Mouse (Mus musculus): ENCODE measurements around the gene Zfp605. TPM values are rescaled to one million over a fixed set of nuclear protein-coding genes. Genes with fewer than 3 reads are reported as not detected.
"Not testable (repeated sequence)": the region's sequence is repeated elsewhere in the genome, so short reads cannot be mapped to it uniquely, and the experiment has no call there.

Gene Zfp605
- 11.6 and 14.6 TPM in 2 replicates for polyA plus RNA-seq (2014; fragmentation: Nextera tagmentation; extraction: Ambion mirVana)

DNA sequence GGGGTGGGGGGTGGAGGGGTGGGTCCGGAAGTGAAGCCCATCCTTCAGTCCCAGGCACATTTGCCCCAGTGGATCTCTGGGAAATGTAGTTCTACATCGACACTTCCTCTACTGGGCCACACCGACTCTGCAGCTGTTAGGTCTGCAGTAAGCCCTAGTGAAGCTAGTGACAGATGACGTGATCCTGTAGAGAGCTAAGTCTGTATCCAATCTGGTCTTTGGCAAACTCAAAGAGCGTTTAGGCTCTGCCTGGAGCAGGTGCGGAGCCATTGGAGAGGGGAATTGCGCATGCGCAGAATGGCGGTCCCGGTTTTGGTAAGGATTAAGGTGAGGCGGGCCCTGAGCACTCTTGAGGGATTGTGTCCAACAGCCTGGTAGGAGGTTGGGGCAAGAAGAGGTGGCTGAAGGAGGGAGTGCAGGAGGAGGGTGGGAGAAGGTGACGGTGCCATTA is at the start of gene Zfp605:
Gene Zfp605, plus strand, starts transcription at position 102 of the 451 bp plus-strand sequence.
- Histone ChIP-seq H3K9me3 (ENCODE audit: control insufficient read depth, low read length) (no peaks in the 10 kb centered on the region), H3K4me2 (replicated peaks) (peak within 1 kb of the TSS; percentile 86), H3K27me3 (ENCODE audit: control insufficient read depth, insufficient read depth, low read length) (no peaks in the 10 kb centered on the region), H3K4me3 (replicated peaks; ENCODE audit: low read length) (peak within 1 kb of the TSS; percentile 70), H3K27ac (peak within 1 kb of the TSS; percentile 93), H3K36me3 (replicated peaks; ENCODE audit: control insufficient read depth, insufficient read depth) (peaks cover 33% of the 10 kb centered on the region), H3K9ac (peak within 1 kb of the TSS; percentile 76), H3K4me1 (replicated peaks; ENCODE audit: control insufficient read depth, insufficient read depth, low read length) (peaks cover 17% of the 10 kb centered on the region)
- DNase-seq (ENCODE audit: low spot score), result peak; percentile 89
- peak; percentile 74 for ATAC-seq (ENCODE audit: low FRiP score)
- 1% methylated on average over 12 of the region's 12 CpGs for WGBS

DNA sequence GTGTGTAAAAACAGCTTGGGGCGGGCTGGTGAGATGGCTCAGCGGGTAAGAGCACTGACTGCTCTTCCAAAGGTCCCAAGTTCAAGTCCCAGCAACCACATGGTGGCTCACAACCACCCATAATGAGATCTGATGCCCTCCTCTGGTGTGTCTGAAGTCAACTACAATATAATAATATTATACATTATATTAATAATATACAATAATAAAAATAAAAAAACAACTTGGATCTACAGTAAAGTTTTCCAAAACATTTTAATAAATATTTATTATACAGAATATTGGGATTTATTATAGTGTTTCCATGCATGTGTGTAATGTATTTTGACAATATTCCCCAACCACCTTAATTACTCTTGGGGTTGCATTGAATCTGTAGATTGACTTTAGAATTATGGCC is 37.5 kb upstream of the Zfp605 start, which contains the start of gene Gm17655:
Gene Gm17655, minus strand, starts transcription at position 101 of the 400 bp plus-strand sequence.
- not testable (repeated sequence) for H3K27me3 ChIP-seq (ENCODE audit: control insufficient read depth, insufficient read depth, low read length); H3K36me3 ChIP-seq (replicated peaks; ENCODE audit: control insufficient read depth, insufficient read depth); H3K9ac ChIP-seq; H3K4me2 ChIP-seq (replicated peaks); DNase-seq (ENCODE audit: low spot score); H3K4me1 ChIP-seq (replicated peaks; ENCODE audit: control insufficient read depth, insufficient read depth, low read length); H3K4me3 ChIP-seq (replicated peaks; ENCODE audit: low read length); ATAC-seq (ENCODE audit: low FRiP score); H3K27ac ChIP-seq
- peaks cover 43% of the 10 kb centered on the region for H3K9me3 ChIP-seq (ENCODE audit: control insufficient read depth, low read length)
- 84% methylated on average over 2 of the region's 2 CpGs for WGBS

- Histone ChIP-seq H3K27ac (no peak overlapping the region), H3K27me3 (ENCODE audit: control insufficient read depth, insufficient read depth, low read length) (no peaks in the 10 kb centered on the region), H3K4me2 (replicated peaks) (no peak overlapping the region), H3K4me1 (replicated peaks; ENCODE audit: control insufficient read depth, insufficient read depth, low read length) (no peaks in the 10 kb centered on the region), H3K9ac (no peak overlapping the region), H3K9me3 (ENCODE audit: control insufficient read depth, low read length) (peaks cover 59% of the 10 kb centered on the region), H3K36me3 (replicated peaks; ENCODE audit: control insufficient read depth, insufficient read depth) (no peaks in the 10 kb centered on the region), H3K4me3 (replicated peaks; ENCODE audit: low read length) (no peak overlapping the region)
- DNase-seq (ENCODE audit: low spot score), result no peak
- no peak for ATAC-seq (ENCODE audit: low FRiP score)
- 86% methylated on average over 4 of the region's 4 CpGs for WGBS
Measured at GRCm38 (mm10) chr5:110082961-110083360, 26.9 kb upstream of the Zfp605 start.

DNA sequence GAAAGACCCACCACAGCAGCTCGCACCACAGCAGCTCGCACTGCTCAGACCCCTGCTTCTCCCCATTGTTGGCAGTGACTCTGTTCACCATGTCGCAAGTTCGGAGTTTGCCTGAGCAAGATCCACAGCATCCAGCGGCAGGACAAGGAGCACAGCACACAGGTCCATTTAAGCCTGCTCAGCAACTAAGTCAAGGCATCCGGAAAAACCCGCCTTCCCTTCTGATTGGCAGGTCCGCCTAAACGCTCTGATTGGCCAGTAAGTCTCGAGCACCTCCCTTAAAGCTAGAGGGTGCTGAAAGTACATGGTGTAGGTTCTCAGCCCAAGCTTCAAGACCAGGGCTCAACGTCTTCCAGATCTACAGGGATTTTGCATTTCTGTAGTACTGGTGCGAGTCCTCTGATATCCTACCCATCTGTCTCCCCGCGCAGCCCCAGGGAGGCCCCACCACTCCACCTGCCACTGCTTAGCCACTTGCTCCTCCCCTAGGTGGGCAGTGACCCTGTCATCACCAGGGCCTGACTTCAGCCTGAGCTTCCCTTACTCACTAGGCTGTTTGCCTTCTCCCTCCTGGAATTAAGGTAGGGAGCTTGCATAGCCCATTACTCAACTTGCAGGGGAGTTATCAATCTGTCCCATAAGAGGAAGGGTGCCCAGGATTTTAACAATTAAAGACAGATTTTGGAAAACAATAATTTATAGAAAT is 23.6 kb upstream of the Zfp605 start:
- DNase-seq (ENCODE audit: low spot score), result no peak
- Histone ChIP-seq H3K4me2 (replicated peaks) (no peak overlapping the region), H3K36me3 (replicated peaks; ENCODE audit: control insufficient read depth, insufficient read depth) (no peaks in the 10 kb centered on the region), H3K27me3 (ENCODE audit: control insufficient read depth, insufficient read depth, low read length) (no peaks in the 10 kb centered on the region), H3K4me1 (replicated peaks; ENCODE audit: control insufficient read depth, insufficient read depth, low read length) (no peaks in the 10 kb centered on the region), H3K27ac (no peak overlapping the region), H3K9ac (no peak overlapping the region), H3K9me3 (ENCODE audit: control insufficient read depth, low read length) (peaks cover 30% of the 10 kb centered on the region), H3K4me3 (replicated peaks; ENCODE audit: low read length) (no peak overlapping the region)
- WGBS, result 38% methylated on average over 14 of the region's 14 CpGs
- ATAC-seq (ENCODE audit: low FRiP score), result no peak

DNA sequence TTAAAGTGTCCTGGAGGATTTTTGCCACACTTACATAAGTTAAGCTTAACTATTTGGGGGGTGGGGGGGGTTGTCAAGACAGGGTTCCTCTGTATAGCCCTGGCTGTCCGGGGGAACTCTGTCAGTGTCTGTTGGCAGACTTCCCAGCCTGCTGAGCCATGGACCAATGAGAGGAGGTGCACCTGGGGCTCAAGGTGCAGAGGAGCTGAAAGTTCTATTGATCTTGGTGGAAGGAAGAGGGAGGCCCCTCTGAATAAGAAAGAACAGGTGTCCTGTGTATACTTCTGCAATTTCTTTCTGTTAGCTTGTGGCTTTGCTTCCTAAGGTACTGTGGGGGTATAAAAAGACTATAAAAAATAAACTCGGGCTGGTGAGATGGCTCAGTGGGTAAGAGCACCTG is 18.3 kb upstream of the Zfp605 start:
- DNase-seq (ENCODE audit: low spot score), result no peak
- Histone ChIP-seq H3K9ac (no peak overlapping the region), H3K9me3 (ENCODE audit: control insufficient read depth, low read length) (no peaks in the 10 kb centered on the region), H3K27me3 (ENCODE audit: control insufficient read depth, insufficient read depth, low read length) (no peaks in the 10 kb centered on the region), H3K36me3 (replicated peaks; ENCODE audit: control insufficient read depth, insufficient read depth) (no peaks in the 10 kb centered on the region), H3K27ac (no peak overlapping the region), H3K4me2 (replicated peaks) (no peak overlapping the region), H3K4me3 (replicated peaks; ENCODE audit: low read length) (no peak overlapping the region), H3K4me1 (replicated peaks; ENCODE audit: control insufficient read depth, insufficient read depth, low read length) (no peaks in the 10 kb centered on the region)
- 87% methylated on average over 2 of the region's 2 CpGs for WGBS
- ATAC-seq (ENCODE audit: low FRiP score), result no peak

- Histone ChIP-seq H3K36me3 (replicated peaks; ENCODE audit: control insufficient read depth, insufficient read depth) (no peaks in the 10 kb centered on the region), H3K4me3 (replicated peaks; ENCODE audit: low read length) (peak within 1 kb of the TSS; percentile 43), H3K9me3 (ENCODE audit: control insufficient read depth, low read length) (no peaks in the 10 kb centered on the region), H3K4me1 (replicated peaks; ENCODE audit: control insufficient read depth, insufficient read depth, low read length) (no peaks in the 10 kb centered on the region), H3K4me2 (replicated peaks) (peak within 1 kb of the TSS; percentile 67), H3K9ac (peak within 1 kb of the TSS; percentile 60), H3K27me3 (ENCODE audit: control insufficient read depth, insufficient read depth, low read length) (no peaks in the 10 kb centered on the region), H3K27ac (peak within 1 kb of the TSS; percentile 44; the same call in 1 of the 2 replicates)
- ATAC-seq (ENCODE audit: low FRiP score) (peak; percentile 96), DNase-seq (ENCODE audit: low spot score) (peak; percentile 86)
- WGBS, result 2% methylated on average over 24 of the region's 25 CpGs
Measured at GRCm38 (mm10) chr5:110094030-110094846, 15.7 kb upstream of the Zfp605 start, which contains the start of gene Gm35315. Gene Gm35315 (minus strand): TSS chr5:110094420.

- Histone ChIP-seq H3K9me3 (ENCODE audit: control insufficient read depth, low read length) (no peaks in the 10 kb centered on the region), H3K4me1 (replicated peaks; ENCODE audit: control insufficient read depth, insufficient read depth, low read length) (no peaks in the 10 kb centered on the region), H3K27ac (peak overlapping the region; percentile 44; the same call in 1 of the 2 replicates), H3K9ac (peak overlapping the region; percentile 60; the same call in 1 of the 2 replicates), H3K4me2 (replicated peaks) (peak overlapping the region; percentile 67), H3K36me3 (replicated peaks; ENCODE audit: control insufficient read depth, insufficient read depth) (no peaks in the 10 kb centered on the region), H3K27me3 (ENCODE audit: control insufficient read depth, insufficient read depth, low read length) (no peaks in the 10 kb centered on the region), H3K4me3 (replicated peaks; ENCODE audit: low read length) (peak overlapping the region; percentile 43)
- WGBS, result 6% methylated on average over 4 of the region's 4 CpGs
- ATAC-seq (ENCODE audit: low FRiP score), result peak; percentile 33; the same call in 1 of the 2 replicates
- no peak for DNase-seq (ENCODE audit: low spot score)
Measured at GRCm38 (mm10) chr5:110094847-110095213, 15.1 kb upstream of the Zfp605 start.

DNA sequence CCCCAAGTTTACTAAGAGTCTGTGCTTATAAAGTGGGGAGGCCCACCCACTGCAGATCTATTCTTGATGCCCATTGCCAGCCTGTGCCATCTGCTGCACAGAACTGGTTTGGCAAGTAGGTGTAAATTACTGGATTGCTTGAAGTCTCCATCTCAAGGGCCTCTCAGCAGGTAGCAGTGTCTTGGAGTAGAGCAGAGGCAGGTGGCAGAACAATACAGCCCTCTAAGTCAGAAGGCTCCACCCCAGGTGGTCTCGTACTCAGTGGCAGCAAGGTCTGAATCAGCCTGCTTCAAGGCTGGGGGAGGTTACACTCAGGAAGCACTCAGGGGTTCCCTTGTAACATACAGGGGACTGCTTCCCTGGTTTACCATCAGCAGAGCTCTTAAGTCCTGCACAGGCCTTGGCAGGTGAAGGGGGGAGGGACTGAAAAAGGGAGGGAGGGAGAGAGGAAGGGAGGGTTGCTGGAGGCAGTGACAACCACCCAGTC is 10.9 kb upstream of the Zfp605 start:
- Histone ChIP-seq H3K36me3 (replicated peaks; ENCODE audit: control insufficient read depth, insufficient read depth) (peaks cover 17% of the 10 kb centered on the region), H3K27me3 (ENCODE audit: control insufficient read depth, insufficient read depth, low read length) (no peaks in the 10 kb centered on the region), H3K9ac (no peak overlapping the region), H3K4me3 (replicated peaks; ENCODE audit: low read length) (no peak overlapping the region), H3K4me1 (replicated peaks; ENCODE audit: control insufficient read depth, insufficient read depth, low read length) (peaks cover 16% of the 10 kb centered on the region), H3K4me2 (replicated peaks) (no peak overlapping the region), H3K27ac (no peak overlapping the region), H3K9me3 (ENCODE audit: control insufficient read depth, low read length) (no peaks in the 10 kb centered on the region)
- WGBS, result 26% methylated on average over 1 of the region's 1 CpGs
- no peak for ATAC-seq (ENCODE audit: low FRiP score)
- no peak for DNase-seq (ENCODE audit: low spot score)

Measured in hindbrain, embryonic 14.5 days (tissue).